Mouse (Mus musculus): ENCODE data around the gene Zfp668. TPM values are rescaled to one million over a fixed set of nuclear protein-coding genes. Genes with fewer than 3 reads are reported as not detected.

The Zfp668 gene
- polyA plus RNA-seq, 1 experiment = 10.9 TPM

DNA sequence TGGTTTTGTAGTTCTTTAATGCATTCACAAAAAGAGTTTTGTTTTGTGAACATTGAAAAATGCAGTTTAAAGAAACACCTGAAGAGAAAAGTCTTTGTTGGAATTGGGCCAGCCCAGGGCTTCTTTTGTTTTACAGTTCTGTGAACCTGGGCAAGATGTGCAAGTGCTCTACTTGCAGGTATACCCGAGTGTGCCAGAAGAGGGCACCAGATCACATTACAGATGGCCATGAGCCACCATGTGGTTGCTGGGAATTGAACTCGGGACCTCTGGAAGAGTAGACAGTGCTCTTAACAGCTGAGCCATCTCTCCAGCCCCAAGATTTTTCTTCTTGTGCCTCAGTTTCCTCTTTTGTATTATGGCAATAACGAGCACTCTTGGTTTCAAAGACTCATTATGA, 41.6 kb upstream of the Zfp668 start:
- no peaks in the 10 kb centered on the region for H3K4me1 ChIP-seq (ENCODE audit: control insufficient read depth, insufficient read depth, low read length)
- peak; percentile 34 to 47 for DNase-seq
- H3K27me3 ChIP-seq (ENCODE audit: control insufficient read depth, insufficient read depth, low read length) = no peaks in the 10 kb centered on the region
- no peak overlapping the region for H3K4me3 ChIP-seq (replicated peaks; ENCODE audit: insufficient read depth, low read depth, low read length)
- TF ChIP-seq CTCF (IDR thresholded peaks at IDR 0.05; ENCODE audit: borderline replicate concordance, insufficient read depth, low read depth, low read length) = peak; percentile 45
- no peak for TF ChIP-seq POLR2A (IDR thresholded peaks at IDR 0.05; ENCODE audit: borderline replicate concordance, insufficient read depth, low read length)
- H3K27ac ChIP-seq (ENCODE audit: insufficient read depth, low read length) = no peak overlapping the region
- WGBS = 50% methylated on average over 3 of the region's 3 CpGs

DNA sequence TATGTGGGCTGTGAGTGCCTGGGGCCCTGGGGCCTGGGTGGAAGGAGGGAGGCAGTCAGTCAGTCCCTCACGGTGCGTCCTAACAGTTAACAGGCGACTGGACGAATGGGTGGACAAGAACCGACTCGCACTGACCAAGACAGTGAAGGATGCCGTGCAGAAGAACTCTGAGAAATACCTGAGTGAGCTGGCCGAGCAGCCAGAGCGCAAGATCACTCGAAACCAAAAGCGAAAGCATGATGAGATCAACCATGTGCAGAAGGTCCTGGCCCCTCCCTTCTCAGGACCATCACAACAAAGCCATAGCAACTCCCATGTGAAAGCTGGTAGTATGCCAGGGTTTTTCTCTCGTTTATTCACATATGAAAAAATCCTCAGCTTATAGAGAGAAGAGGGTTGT, 38.7 kb upstream of the Zfp668 start:
- no peaks in the 10 kb centered on the region for H3K27me3 ChIP-seq (ENCODE audit: control insufficient read depth, insufficient read depth, low read length)
- no peak for DNase-seq
- no peak overlapping the region for H3K27ac ChIP-seq (ENCODE audit: insufficient read depth, low read length)
- TF ChIP-seq POLR2A (IDR thresholded peaks at IDR 0.05; ENCODE audit: borderline replicate concordance, insufficient read depth, low read length) (no peak), CTCF (IDR thresholded peaks at IDR 0.05; ENCODE audit: borderline replicate concordance, insufficient read depth, low read depth, low read length) (no peak)
- H3K4me3 ChIP-seq (replicated peaks; ENCODE audit: insufficient read depth, low read depth, low read length) = no peak overlapping the region
- H3K4me1 ChIP-seq (ENCODE audit: control insufficient read depth, insufficient read depth, low read length) = no peaks in the 10 kb centered on the region
- WGBS = 91% methylated on average over 12 of the region's 12 CpGs

DNA sequence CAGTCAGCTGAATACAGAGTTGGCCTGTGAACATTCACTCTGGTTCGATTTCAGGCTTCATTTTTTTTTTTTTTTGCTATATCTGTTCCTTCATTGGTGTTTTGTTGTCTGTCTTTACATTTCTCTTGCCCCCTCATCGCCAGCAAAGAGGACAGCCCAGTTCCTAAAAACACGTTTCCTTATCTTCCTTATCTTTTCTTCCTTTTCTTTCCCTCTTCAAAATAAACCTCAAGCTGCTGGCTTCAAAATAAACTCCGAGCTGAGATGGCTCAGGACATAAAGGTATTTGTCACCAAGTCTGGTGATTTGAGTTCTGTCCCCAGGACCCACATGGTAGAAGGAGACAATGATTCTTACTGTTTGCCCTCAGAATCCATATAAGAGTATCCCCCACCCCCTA, 36.3 kb upstream of the Zfp668 start:
- no peak for DNase-seq
- Histone ChIP-seq H3K4me1 (ENCODE audit: control insufficient read depth, insufficient read depth, low read length) (no peaks in the 10 kb centered on the region), H3K4me3 (replicated peaks; ENCODE audit: insufficient read depth, low read depth, low read length) (peak overlapping the region; percentile 90), H3K27me3 (ENCODE audit: control insufficient read depth, insufficient read depth, low read length) (no peaks in the 10 kb centered on the region), H3K27ac (ENCODE audit: insufficient read depth, low read length) (no peak overlapping the region)
- TF ChIP-seq CTCF (IDR thresholded peaks at IDR 0.05; ENCODE audit: borderline replicate concordance, insufficient read depth, low read depth, low read length) = no peak
- no peak for TF ChIP-seq POLR2A (IDR thresholded peaks at IDR 0.05; ENCODE audit: borderline replicate concordance, insufficient read depth, low read length)
- 27% methylated on average over 4 of the region's 4 CpGs for WGBS

DNA sequence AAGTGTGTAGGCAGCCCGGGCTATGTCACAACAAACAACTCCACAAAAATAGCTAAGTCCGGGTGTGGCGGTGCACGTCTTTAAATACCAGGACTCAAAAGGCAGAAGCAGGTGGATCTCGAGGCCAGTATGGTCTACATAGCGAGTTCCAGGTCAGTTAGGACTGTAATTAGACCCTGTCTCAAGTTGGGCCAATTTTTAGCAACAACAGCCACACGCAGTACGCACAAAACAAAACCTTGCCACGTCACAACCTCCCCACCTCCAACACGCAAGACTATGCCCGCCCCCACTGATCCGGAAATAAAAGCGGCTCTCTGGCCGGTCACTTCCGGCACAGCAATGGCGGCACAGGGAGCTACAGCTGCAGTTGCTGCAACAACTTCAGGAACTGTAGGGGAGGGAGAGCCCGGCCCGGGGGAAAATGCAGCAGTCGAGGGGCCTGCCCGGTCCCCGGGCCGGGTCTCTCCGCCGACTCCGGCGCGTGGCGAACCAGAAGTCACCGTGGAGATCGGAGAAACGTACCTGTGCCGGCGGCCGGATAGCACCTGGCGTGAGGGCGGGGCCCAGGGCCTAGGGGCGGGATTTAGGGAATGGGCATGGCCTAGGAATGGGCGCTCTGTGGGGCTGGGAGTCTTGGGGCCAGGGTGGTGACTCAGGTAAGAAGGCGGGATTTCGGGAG, 35.7 kb upstream of the Zfp668 start, which contains the start of gene Kat8:
Gene Kat8 (plus strand): TSS at position 327 of the 682 bp plus-strand sequence.
- WGBS = 2% methylated on average over 40 of the region's 40 CpGs
- TF ChIP-seq POLR2A (IDR thresholded peaks at IDR 0.05; ENCODE audit: borderline replicate concordance, insufficient read depth, low read length) = peak; percentile 86; the same call in 1 of the 2 replicates
- TF ChIP-seq CTCF (IDR thresholded peaks at IDR 0.05; ENCODE audit: borderline replicate concordance, insufficient read depth, low read depth, low read length) = no peak
- peak within 1 kb of the TSS; percentile 97 for H3K27ac ChIP-seq (ENCODE audit: insufficient read depth, low read length)

DNA sequence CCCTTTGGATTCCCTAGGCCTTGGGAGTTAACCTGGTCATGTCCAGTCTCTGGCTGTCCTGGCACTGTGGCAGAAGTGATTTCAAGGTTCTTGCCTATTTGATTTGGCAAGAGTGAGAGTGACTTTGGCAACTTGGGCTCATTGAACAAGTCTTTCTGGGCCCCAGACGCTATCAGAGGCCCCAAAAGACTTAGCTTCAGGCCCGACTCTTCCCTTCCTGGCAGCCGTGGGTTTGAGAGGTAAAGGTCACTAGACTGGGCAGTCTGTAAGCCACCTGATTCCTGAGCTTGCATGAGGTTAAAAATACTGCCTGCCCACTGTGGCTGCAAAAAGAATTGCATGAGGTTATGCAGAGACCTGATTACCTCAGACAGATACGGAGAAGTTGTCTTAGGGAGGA, 32.0 kb upstream of the Zfp668 start:
- no peak overlapping the region for H3K4me3 ChIP-seq (replicated peaks; ENCODE audit: insufficient read depth, low read depth, low read length)
- H3K27ac ChIP-seq (ENCODE audit: insufficient read depth, low read length) = no peak overlapping the region
- no peaks in the 10 kb centered on the region for H3K27me3 ChIP-seq (ENCODE audit: control insufficient read depth, insufficient read depth, low read length)
- H3K4me1 ChIP-seq (ENCODE audit: control insufficient read depth, insufficient read depth, low read length) = peaks cover 6% of the 10 kb centered on the region; the same call in 1 of the 2 replicates
- 88% methylated on average over 4 of the region's 4 CpGs for WGBS
- no peak for DNase-seq
- TF ChIP-seq CTCF (IDR thresholded peaks at IDR 0.05; ENCODE audit: borderline replicate concordance, insufficient read depth, low read depth, low read length) (no peak), POLR2A (IDR thresholded peaks at IDR 0.05; ENCODE audit: borderline replicate concordance, insufficient read depth, low read length) (no peak)

More for the DNA sequence above, 35.7 kb upstream of the Zfp668 start, which contains the start of gene Kat8:
- peak; percentile 89 to 91 for DNase-seq
- Histone ChIP-seq H3K4me1 (ENCODE audit: control insufficient read depth, insufficient read depth, low read length) (no peaks in the 10 kb centered on the region), H3K27me3 (ENCODE audit: control insufficient read depth, insufficient read depth, low read length) (no peaks in the 10 kb centered on the region), H3K4me3 (replicated peaks; ENCODE audit: insufficient read depth, low read depth, low read length) (peak within 1 kb of the TSS; percentile 90)

DNA sequence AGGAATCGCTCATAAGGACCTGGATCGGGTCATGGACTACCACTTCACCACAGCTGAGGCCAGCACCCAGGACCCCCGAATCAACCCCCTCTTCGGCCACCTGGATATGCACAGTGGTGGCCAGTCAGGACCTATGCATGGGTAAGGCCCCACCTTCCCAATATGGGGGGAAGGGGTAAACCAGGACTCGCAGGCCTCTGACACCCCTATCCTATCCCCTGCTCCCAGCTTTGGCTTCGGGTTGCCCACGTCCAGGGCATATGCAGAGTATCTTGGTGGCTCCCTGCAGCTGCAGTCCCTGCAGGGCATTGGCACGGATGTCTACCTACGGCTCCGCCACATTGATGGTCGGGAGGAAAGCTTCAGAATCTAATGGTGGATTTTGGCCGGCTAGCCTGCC, 31.3 kb upstream of the Zfp668 start:
- Histone ChIP-seq H3K4me3 (replicated peaks; ENCODE audit: insufficient read depth, low read depth, low read length) (no peak overlapping the region), H3K27ac (ENCODE audit: insufficient read depth, low read length) (no peak overlapping the region), H3K4me1 (ENCODE audit: control insufficient read depth, insufficient read depth, low read length) (peaks cover 6% of the 10 kb centered on the region; the same call in 1 of the 2 replicates), H3K27me3 (ENCODE audit: control insufficient read depth, insufficient read depth, low read length) (no peaks in the 10 kb centered on the region)
- TF ChIP-seq CTCF (IDR thresholded peaks at IDR 0.05; ENCODE audit: borderline replicate concordance, insufficient read depth, low read depth, low read length) (no peak), POLR2A (IDR thresholded peaks at IDR 0.05; ENCODE audit: borderline replicate concordance, insufficient read depth, low read length) (no peak)
- no peak for DNase-seq
- WGBS = 91% methylated on average over 12 of the region's 12 CpGs

DNA sequence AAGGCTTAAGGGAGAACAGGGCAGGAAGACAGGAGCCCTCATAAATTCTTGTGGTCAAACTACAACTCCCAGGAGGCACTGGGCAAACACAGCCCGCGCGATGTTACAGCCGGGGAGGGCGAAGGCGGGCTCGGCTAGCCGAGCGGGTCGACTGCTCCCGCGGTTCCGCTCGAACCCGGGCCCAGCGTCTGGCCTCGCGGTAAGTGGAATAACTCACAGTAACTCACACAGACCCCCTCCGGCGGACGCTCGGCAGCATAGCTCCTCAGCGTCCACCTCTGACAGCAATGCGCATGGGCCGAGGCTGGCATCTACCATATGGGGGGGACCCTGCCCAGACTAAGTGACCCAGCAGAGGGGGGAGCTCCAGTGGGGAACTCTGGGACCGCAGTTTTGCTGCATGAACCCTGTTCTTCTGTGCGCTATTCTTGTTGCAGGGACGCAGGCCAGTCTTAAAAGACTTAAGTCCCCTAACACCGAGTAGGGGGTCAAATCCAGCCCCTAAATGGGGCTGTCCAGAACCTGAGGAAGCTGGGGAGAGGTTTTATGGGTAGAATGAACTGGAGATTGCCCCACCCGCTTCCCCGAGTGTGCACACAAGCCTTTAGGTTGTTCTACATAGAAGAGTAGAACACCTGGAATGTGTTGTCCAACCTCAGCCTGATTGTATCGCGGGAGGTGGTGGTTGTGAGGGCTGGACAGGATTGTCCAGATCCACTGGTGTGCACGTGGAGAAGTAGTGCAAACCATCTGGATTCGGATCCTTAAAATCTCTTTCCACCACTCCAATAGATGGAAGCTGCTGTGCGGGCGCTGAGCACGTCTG, 27.6 kb upstream of the Zfp668 start, which contains the start of gene Bckdk:
Gene Bckdk (plus strand): TSS at position 112 of the 826 bp plus-strand sequence.
- DNase-seq = peak; percentile 82 to 83
- TF ChIP-seq CTCF (IDR thresholded peaks at IDR 0.05; ENCODE audit: borderline replicate concordance, insufficient read depth, low read depth, low read length) (no peak), POLR2A (IDR thresholded peaks at IDR 0.05; ENCODE audit: borderline replicate concordance, insufficient read depth, low read length) (peak; percentile 86; the same call in 1 of the 2 replicates)
- H3K4me1 ChIP-seq (ENCODE audit: control insufficient read depth, insufficient read depth, low read length) = peaks cover 6% of the 10 kb centered on the region; the same call in 1 of the 2 replicates
- peak within 1 kb of the TSS; percentile 84 for H3K4me3 ChIP-seq (replicated peaks; ENCODE audit: insufficient read depth, low read depth, low read length)
- 6% methylated on average over 38 of the region's 38 CpGs for WGBS
- peak within 1 kb of the TSS; percentile 79 for H3K27ac ChIP-seq (ENCODE audit: insufficient read depth, low read length)
- H3K27me3 ChIP-seq (ENCODE audit: control insufficient read depth, insufficient read depth, low read length) = no peaks in the 10 kb centered on the region
